Comparison of ENCODE assay signal across 13 mouse cellular contexts in genomic region chr2:90575116-90575515, GRCm38 (mm10). TPM values are rescaled to one million over a fixed set of nuclear protein-coding genes. Genes with fewer than 3 reads are reported as not detected.
A peak's percentile ranks its signal among the peaks of the same experiment; 100 is the strongest.
DNase-seq lines count a peak whose midpoint lies in the region; ATAC-seq and TF ChIP-seq lines count a peak whose summit lies in the region.
"Had no signal": no experiment of that assay in that cellular context is flagged by ENCODE, and none has a peak within 500 bp of the region (broad histone marks: within the 10 kb centered on the region; RNA-seq: fewer than 3 reads in every experiment).

No protein-coding gene starts in this region.

- peak overlapping the region; percentile 67 for H3K4me2 ChIP-seq in liver, embryonic 12.5 days
- H3K4me2 ChIP-seq in stomach, postnatal 0 days (replicated peaks; ENCODE audit: low read depth), result no peak overlapping the region
- H3K4me2 ChIP-seq: forebrain, embryonic 15.5 days; limb, embryonic 13.5 days had no signal

- no peak for DNase-seq in gastrocnemius, adult 2 months
- no peak for DNase-seq in gastrocnemius, postnatal 14 days
- DNase-seq in right cerebral cortex, postnatal 25 days, result peak; percentile 3
- no peak for DNase-seq in right cerebral cortex, postnatal 14 days
- peak; percentile 33 for DNase-seq in stomach, postnatal 0 days (ENCODE audit: low spot score)
- DNase-seq in thymus, postnatal 14 days, result no peak
- no peak for DNase-seq in right cerebral cortex, postnatal 4 days
- DNase-seq: gastrocnemius, postnatal 36 days; retina, postnatal 1 day had no signal

- no peaks in the 10 kb centered on the region for H3K36me3 ChIP-seq in liver, embryonic 12.5 days
- H3K36me3 ChIP-seq in stomach, postnatal 0 days (ENCODE audit: control insufficient read depth, insufficient read depth, low read length), result no peaks in the 10 kb centered on the region
- H3K36me3 ChIP-seq: forebrain, embryonic 15.5 days; G1E; limb, embryonic 13.5 days had no signal

- peaks cover 86% of the 10 kb centered on the region for H3K4me1 ChIP-seq in liver, embryonic 12.5 days
- H3K4me1 ChIP-seq in stomach, postnatal 0 days (replicated peaks; ENCODE audit: control insufficient read depth, insufficient read depth), result no peaks in the 10 kb centered on the region

- peak; percentile 60 for ATAC-seq in liver, embryonic 12.5 days
- peak; percentile 64 for ATAC-seq in stomach, postnatal 0 days (ENCODE audit: low FRiP score, low TSS enrichment)
- ATAC-seq: forebrain, embryonic 15.5 days had no signal

- no peak for TF ChIP-seq EP300 in stomach, postnatal 0 days (optimal IDR thresholded peaks at IDR 0.05)

- peak overlapping the region; percentile 32; the same call in 1 of the 2 replicates for H3K27ac ChIP-seq in gastrocnemius, adult 2 months
- H3K27ac ChIP-seq in liver, embryonic 12.5 days, result peak overlapping the region; percentile 76
- peak overlapping the region; percentile 63; the same call in 1 of the 2 replicates for H3K27ac ChIP-seq in stomach, postnatal 0 days (replicated peaks)
- H3K27ac ChIP-seq: forebrain, embryonic 15.5 days; limb, embryonic 13.5 days had no signal

- 13% methylated on average over 3 of the region's 3 CpGs for WGBS in liver, embryonic 12.5 days (ENCODE audit: insufficient replicate concordance)
- WGBS in stomach, postnatal 0 days, result 54% methylated on average over 3 of the region's 3 CpGs

- no peak for TF ChIP-seq CTCF in gastrocnemius, adult 2 months (IDR thresholded peaks at IDR 0.05)
- no peak for TF ChIP-seq CTCF in stomach, postnatal 0 days (IDR thresholded peaks at IDR 0.05; ENCODE audit: low read depth)

- H3K4me3 ChIP-seq in gastrocnemius, adult 2 months, result no peak overlapping the region
- no peak overlapping the region for H3K4me3 ChIP-seq in liver, embryonic 12.5 days
- H3K4me3 ChIP-seq in stomach, postnatal 0 days (ENCODE audit: low read depth, low read length), result no peak overlapping the region
- H3K4me3 ChIP-seq: forebrain, embryonic 15.5 days; limb, embryonic 13.5 days had no signal

- H3K9me3 ChIP-seq in liver, embryonic 12.5 days (replicated peaks), result no peaks in the 10 kb centered on the region
- H3K9me3 ChIP-seq in stomach, postnatal 0 days (ENCODE audit: control insufficient read depth, low read length), result no peaks in the 10 kb centered on the region
- H3K9me3 ChIP-seq: forebrain, embryonic 15.5 days; limb, embryonic 13.5 days had no signal

- peak overlapping the region; percentile 39; the same call in 1 of the 2 replicates for H3K9ac ChIP-seq in liver, embryonic 12.5 days
- H3K9ac ChIP-seq in stomach, postnatal 0 days (ENCODE audit: low read length), result no peak overlapping the region
- H3K9ac ChIP-seq: forebrain, embryonic 15.5 days; limb, embryonic 13.5 days had no signal

- intact Hi-C loops in gastrocnemius, adult 2 months (cut with DNase I), result loop anchor here (5.0 kb wide), 2 partner anchors 33 to 83 kb away; no protein-coding TSS in a partner anchor
- intact Hi-C loops in gastrocnemius, postnatal 14 days (cut with DNase I; ENCODE audit: low total_unique reads), result no loop called here

- no peaks in the 10 kb centered on the region for H3K27me3 ChIP-seq in liver, embryonic 12.5 days (replicated peaks)
- no peaks in the 10 kb centered on the region for H3K27me3 ChIP-seq in stomach, postnatal 0 days (ENCODE audit: control insufficient read depth, insufficient read depth, low read length)
- H3K27me3 ChIP-seq: forebrain, embryonic 15.5 days had no signal

RNA-seq across cellular contexts. Expression of gene Ptprj, which starts 5.3 kb away (rescaled TPM):
- total RNA-seq in gastrocnemius, adult 2 months (2021), result 1 to 10 TPM; 2.1 to 4.2 TPM
- 1 to 10 TPM; 6.5 to 6.6 TPM for total RNA-seq in gastrocnemius, postnatal 14 days (2021)
- polyA plus RNA-seq in liver, embryonic 12.5 days (2016; fragmentation: Nextera tagmentation; extraction: Ambion mirVana), result 3.0 and 3.7 TPM in 2 replicates
- polyA plus RNA-seq in stomach, postnatal 0 days (2015; fragmentation: Nextera tagmentation; extraction: Ambion mirVana), result 2.1 and 2.2 TPM in 2 replicates

Comparison
In these comparisons a context has a peak if more than half of its experiments do, and no peak if none do; other contexts are left out.
1. DNase-seq: peak in right cerebral cortex, postnatal 25 days (single experiment) and stomach, postnatal 0 days (single experiment); none in gastrocnemius, adult 2 months (single experiment), gastrocnemius, postnatal 14 days (single experiment), right cerebral cortex, postnatal 14 days (single experiment), thymus, postnatal 14 days (single experiment) and right cerebral cortex, postnatal 4 days (single experiment).
2. Peak in every context shown above with its lines, with median percentiles within 50 percentile points of each other: H3K27ac ChIP-seq.